Mouse (Mus musculus) bone marrow macrophage, adult 2 months (primary cell): Measurements from ENCODE around the gene Col6a2. TPM values are rescaled to one million over a fixed set of nuclear protein-coding genes. Genes with fewer than 3 reads are reported as not detected.

Experiments used
- H3K27ac ChIP-seq: 2 replicates; pipeline ENCODE4 v1.5.1; 2012; ENCODE audit warnings: low read depth, low read length; ENCODE audit not compliant: insufficient read depth
- H3K4me1 ChIP-seq: 2 replicates; pipeline ENCODE4 v1.6.1; 2012; ENCODE audit warnings: low read length; ENCODE audit not compliant: control insufficient read depth, insufficient read depth
- H3K4me3 ChIP-seq: 2 replicates; pipeline ENCODE4 v1.5.1; 2012; ENCODE audit warnings: mild to moderate bottlenecking, low read length, moderate library complexity; ENCODE audit not compliant: insufficient read depth
- CTCF ChIP-seq: IDR thresholded peaks from 2 replicates; pipeline ENCODE4 v1.5.1; 2012; ENCODE audit warnings: low read depth, mild to moderate bottlenecking, low read length, moderate library complexity
- POLR2A ChIP-seq: IDR thresholded peaks from 2 replicates; pipeline ENCODE4 v1.6.1; 2012; ENCODE audit warnings: mild to moderate bottlenecking, low read depth, low read length, borderline replicate concordance
- polyA plus RNA-seq: library from polyadenylated mRNA; stranded (reverse); fragments of >200 nt; gene quantifications from 2 replicates; pipeline ENCODE4 v1.2.4, GENCODE M21; 2012; ENCODE audit not compliant: missing spikeins, insufficient read depth, insufficient read length

Gene Col6a2
- polyA plus RNA-seq, 1 experiment, result 3.1 TPM

GRCm38 (mm10) chr10:76636601-76637000 is 13.2 kb upstream of the Col6a2 start:
- H3K4me1 ChIP-seq, result no peaks in the 10 kb centered on the region
- no peak overlapping the region for H3K4me3 ChIP-seq
- TF ChIP-seq POLR2A, result no peak
- no peak overlapping the region for H3K27ac ChIP-seq

- Histone ChIP-seq H3K4me1 (no peaks in the 10 kb centered on the region), H3K27ac (no peak overlapping the region), H3K4me3 (no peak overlapping the region)
- TF ChIP-seq POLR2A, result no peak
- no peak for TF ChIP-seq CTCF
Observed at GRCm38 (mm10) chr10:76636026-76636425, 12.6 kb upstream of the Col6a2 start.

- Histone ChIP-seq H3K4me3 (no peak overlapping the region), H3K27ac (no peak overlapping the region), H3K4me1 (no peaks in the 10 kb centered on the region)
- TF ChIP-seq POLR2A, result no peak
- TF ChIP-seq CTCF, result no peak
Observed at GRCm38 (mm10) chr10:76634584-76634983, 11.2 kb upstream of the Col6a2 start.

- no peak for TF ChIP-seq CTCF
- H3K4me3 ChIP-seq, result no peak overlapping the region
- no peak overlapping the region for H3K27ac ChIP-seq
- H3K4me1 ChIP-seq, result no peaks in the 10 kb centered on the region
Observed at GRCm38 (mm10) chr10:76634094-76634571, 10.7 kb upstream of the Col6a2 start.

GRCm38 (mm10) chr10:76632630-76633029 is 9.2 kb upstream of the Col6a2 start:
- TF ChIP-seq CTCF (no peak), POLR2A (no peak)
- H3K4me1 ChIP-seq, result no peaks in the 10 kb centered on the region
- H3K27ac ChIP-seq, result no peak overlapping the region
- no peak overlapping the region for H3K4me3 ChIP-seq

- Histone ChIP-seq H3K27ac (no peak overlapping the region), H3K4me1 (no peaks in the 10 kb centered on the region), H3K4me3 (no peak overlapping the region)
- TF ChIP-seq CTCF (no peak), POLR2A (no peak)
Observed at GRCm38 (mm10) chr10:76630657-76631056, 7.2 kb upstream of the Col6a2 start.

GRCm38 (mm10) chr10:76627714-76628113 is 4.3 kb upstream of the Col6a2 start:
- Histone ChIP-seq H3K27ac (no peak overlapping the region), H3K4me1 (no peaks in the 10 kb centered on the region), H3K4me3 (no peak overlapping the region)
- TF ChIP-seq CTCF (no peak), POLR2A (no peak)

GRCm38 (mm10) chr10:76624903-76625302 is 1.5 kb upstream of the Col6a2 start:
- no peak for TF ChIP-seq CTCF
- no peak for TF ChIP-seq POLR2A
- Histone ChIP-seq H3K4me3 (no peak overlapping the region), H3K27ac (no peak overlapping the region), H3K4me1 (no peaks in the 10 kb centered on the region)

GRCm38 (mm10) chr10:76623734-76624133 is 304 bp upstream of the Col6a2 start:
- H3K4me3 ChIP-seq, result no peak overlapping the region
- TF ChIP-seq POLR2A, result no peak
- no peak for TF ChIP-seq CTCF
- H3K4me1 ChIP-seq, result no peaks in the 10 kb centered on the region
- H3K27ac ChIP-seq, result no peak overlapping the region

GRCm38 (mm10) chr10:76622411-76622810 is 1.0 kb downstream of the Col6a2 start:
- H3K27ac ChIP-seq, result no peak overlapping the region
- TF ChIP-seq POLR2A (no peak), CTCF (no peak)
- H3K4me1 ChIP-seq, result no peaks in the 10 kb centered on the region
- H3K4me3 ChIP-seq, result no peak overlapping the region

GRCm38 (mm10) chr10:76612473-76612872 is 11.0 kb downstream of the Col6a2 start:
- Histone ChIP-seq H3K4me3 (no peak overlapping the region), H3K4me1 (no peaks in the 10 kb centered on the region), H3K27ac (no peak overlapping the region)
- TF ChIP-seq CTCF (no peak), POLR2A (no peak)

- Histone ChIP-seq H3K4me3 (no peak overlapping the region), H3K27ac (no peak overlapping the region), H3K4me1 (no peaks in the 10 kb centered on the region)
- TF ChIP-seq CTCF (no peak), POLR2A (no peak)
Observed at GRCm38 (mm10) chr10:76602690-76603089, 20.7 kb downstream of the Col6a2 start.
